Mouse (Mus musculus) spleen, adult 12 weeks (tissue): ENCODE results near the gene Pdx1.

Experiments
- DNase-seq: peaks from one replicate; pipeline ENCODE4 v3.0.0; 2022; ENCODE audit warnings: low spot score

Gene Pdx1

DNA sequence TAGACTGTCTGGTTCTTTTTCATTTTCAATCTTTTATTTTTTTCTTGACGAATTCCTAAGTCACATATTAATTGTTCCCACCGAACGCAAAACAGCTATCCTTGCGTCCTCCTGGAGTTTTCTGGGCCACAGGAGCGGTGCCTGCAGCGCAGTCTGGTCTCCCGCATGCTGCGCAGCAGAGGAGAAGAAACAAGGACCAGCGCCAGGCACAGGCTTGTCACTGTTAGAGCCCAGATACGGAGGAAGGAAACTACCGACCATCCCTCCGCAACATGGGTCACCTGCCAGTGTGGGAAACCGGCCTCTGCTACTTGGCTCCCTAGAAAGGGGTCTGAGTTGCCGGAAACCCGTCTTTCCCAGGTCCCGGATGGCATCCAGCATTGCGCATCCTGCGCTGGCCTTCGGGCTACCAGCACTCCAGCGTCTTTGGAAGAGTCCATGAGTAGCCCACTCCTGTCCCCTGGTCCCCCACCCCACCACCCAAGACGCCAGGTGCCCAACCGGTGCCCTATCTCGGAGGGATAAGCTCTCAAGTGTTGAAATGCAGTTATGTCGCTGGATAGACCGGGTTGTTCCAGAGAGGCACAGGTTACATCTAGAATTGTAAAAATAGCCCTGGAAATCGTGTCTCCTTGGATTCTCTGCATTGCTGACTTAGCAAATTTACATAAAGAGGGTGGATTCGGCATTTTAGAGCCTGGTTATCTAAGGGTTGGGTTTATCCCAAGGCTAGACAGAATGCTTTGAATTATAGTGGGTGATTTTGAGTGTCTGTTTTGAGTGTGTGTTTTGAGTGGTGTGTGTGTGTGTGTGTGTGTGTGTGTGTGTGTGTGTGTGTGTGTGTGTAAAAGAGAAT is 43.3 kb downstream of the Pdx1 start:
- no peak for DNase-seq

DNA sequence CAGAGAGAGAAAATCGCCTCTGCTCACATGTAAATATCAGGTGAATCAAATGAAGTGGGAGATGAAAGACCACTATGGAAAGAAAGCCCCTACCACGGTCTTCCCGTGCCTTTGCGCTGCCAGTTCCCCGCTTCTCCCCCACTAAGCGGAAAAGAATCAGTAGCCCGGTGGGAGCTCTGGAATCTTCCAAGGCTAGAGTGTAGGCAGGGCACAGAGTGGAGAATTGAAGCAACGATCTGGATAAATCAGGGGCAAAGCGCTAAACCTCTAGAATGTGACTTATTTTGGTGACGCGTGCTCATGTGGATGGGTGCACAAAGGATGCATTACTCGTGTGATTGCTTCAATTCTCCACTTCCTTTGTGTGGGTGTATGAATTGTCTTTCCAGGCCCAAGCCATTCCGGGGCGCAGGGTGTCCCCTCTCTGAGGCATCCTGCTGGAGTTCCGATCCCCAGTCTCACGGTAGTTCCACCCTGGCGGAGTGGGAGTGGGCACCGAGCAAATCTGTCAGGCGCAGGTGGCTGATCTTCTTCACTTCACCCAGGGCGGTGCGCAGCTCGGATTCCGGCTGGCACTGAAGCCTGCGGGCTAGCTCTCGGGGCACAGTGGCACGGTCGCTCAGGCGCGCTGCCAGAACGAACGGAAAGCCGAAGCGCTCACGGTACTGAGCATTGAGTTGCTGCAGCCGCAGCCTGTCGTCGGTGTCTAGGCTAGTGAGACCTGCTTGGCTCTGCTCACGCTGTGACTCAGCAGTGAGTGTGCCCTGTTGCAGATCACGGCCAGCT is 45.1 kb downstream of the Pdx1 start:
- no peak for DNase-seq

DNA sequence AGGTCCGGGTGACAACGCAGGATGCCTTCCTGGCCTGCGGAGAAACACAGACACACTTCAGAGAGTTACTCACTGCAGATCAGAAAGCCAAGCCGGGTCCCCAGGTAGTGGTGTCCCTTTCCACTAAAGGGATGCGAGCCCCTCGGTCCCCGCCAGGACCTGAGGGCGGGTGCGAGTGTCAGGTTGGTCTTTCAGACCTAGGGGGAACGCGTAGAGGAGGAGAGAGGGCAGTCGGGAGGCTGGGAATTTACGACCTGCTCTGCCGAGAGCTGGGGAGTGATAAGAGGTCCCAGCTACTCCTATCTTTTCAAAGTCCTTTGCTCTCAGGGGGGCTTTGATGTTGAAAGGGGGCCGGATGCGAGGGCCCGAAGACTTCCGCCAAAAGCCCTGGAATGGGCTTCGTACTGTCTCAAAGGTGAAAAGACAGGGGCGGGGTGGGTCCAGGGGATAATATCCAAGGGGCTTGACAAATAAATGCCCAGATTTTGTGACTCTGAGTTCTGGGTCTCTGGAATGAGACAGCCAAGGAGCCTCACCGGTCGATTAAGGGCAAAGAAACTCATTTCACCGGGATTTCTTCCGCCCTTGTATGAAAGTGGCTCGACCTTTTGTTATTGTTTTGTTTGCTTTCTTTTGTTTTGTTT is 45.8 kb downstream of the Pdx1 start:
- DNase-seq: no peak

DNA sequence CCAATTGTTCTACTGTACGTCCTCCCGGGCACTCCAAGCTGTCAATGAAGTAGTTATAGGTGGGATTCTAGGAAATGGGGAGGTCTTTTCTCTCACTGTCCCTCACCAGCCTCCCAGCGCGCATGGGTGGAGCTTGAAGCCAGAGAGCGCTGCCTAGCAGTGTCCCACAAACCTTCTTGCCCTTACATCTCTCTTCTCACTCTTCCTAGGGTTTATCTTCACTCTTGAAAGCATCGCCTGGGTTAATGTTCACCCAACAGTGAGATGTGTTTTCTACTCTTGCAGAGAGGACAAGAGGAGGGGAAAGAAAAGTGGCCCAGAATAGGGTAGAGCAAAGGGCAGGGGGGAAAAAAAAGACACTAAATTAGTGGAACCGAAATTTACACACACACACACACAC is 47.6 kb downstream of the Pdx1 start:
- no peak for DNase-seq

DNA sequence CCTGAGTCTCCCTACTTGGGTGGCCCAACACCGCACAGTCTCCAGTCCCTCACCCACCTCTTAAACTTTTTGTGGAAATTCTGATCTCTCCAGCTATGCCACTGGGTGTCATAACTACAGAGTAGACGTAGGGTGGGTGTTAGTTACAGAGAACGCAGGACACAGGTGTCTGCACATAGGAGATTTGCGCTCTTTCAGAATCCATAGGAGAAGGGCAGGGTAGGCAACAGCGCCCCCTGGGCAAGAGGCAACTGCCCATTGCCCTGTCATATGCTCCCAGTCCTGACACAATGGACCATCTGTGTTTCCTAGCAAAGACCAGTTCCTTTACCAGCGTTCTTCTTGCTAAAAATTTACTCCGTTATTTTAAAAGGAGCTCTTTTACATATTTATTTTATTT is 48.2 kb downstream of the Pdx1 start:
- DNase-seq: no peak

DNA sequence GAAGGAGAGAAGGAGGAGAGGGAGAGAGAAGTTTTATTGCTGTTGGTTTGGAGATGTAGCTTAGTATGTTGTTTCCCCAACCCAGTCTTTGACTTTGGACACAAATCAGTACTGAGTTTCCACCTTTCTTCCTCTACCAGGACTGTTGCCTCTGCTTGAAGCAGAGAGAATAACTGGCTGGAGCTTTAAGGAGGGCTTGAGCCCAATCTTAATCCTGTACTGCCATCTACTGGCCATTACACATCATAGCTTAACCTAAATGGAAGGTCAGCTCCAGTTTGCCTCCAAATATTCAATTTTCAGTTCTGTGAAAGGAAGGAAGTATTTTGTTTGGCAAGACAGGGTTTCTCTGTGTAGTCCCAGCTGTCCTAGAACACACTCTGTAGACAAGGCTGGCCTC is 49.9 kb downstream of the Pdx1 start:
- no peak for DNase-seq

DNA sequence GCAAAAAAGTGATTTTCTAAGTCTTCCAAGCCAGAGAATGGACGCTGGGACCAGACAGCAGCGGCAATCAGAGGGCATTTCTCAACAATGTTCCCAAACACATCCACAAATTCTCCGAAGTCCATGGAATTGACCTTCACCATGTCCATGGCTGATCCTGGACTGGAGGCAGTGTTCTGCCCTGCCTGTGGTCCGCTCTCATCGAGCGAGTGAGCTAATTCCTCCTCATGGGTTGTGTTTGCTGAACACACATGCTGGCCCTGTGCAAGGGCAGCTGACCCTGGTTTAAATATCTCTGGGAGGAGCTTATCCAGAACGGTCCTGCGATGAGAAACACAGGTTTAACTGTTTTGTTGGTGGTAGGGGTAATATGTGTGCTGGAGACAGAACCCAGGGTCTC is 52.4 kb downstream of the Pdx1 start, which contains the start of gene Urad:
Gene Urad (minus strand): TSS at position 258 of the 400 bp plus-strand sequence.
- no peak for DNase-seq

DNA sequence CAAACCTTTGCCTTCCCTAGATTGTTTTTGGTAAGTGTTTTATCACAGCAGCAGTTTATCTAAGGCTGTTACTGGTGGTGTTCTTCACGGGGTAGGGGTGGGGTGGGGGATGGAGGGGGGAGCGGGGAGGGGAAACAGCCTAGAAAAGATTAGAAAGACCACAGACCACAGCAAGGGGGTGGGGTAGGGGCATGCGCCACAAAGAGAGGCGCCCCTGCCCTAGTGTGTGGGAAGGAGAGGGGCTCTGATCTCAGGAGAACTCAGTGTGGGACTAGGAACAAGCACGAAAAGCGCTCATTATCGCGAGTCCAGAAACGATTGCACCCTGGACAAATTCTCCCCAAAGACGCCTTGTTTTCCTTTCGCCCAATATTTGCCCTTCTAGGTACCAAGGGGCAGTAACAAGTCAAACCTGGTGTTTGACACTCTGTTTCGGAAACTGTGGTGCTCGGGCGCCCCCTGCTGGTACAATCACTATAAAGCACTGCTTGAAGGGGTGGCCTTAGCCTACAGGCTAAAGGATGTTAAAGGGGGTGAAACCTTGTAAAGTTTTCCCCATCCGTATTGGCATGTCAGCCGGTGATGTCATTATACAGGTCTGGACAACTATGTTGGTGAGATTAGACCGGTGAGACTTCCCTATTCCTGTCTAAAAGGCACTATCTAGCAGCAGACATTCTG is 53.6 kb downstream of the Pdx1 start:
- peak; percentile 62 for DNase-seq
